Mouse (Mus musculus) adrenal gland, postnatal 10 days (tissue): ENCODE measurements around the gene Phf24. TPM values are rescaled to one million over a fixed set of nuclear protein-coding genes. Genes with fewer than 3 reads are reported as not detected.

Source experiments
- DNase-seq: peaks from one replicate; pipeline ENCODE4 v3.0.0; 2021; ENCODE audit warnings: mixed read lengths
- total RNA-seq, 2 experiments: library from RNA; stranded (reverse); gene quantifications; 2 replicates each; pipeline ENCODE4 v1.2.3; 2021

Gene Phf24
- total RNA-seq, 2 experiments from 2014 or later, result 2.4 to 6.3 TPM

DNA sequence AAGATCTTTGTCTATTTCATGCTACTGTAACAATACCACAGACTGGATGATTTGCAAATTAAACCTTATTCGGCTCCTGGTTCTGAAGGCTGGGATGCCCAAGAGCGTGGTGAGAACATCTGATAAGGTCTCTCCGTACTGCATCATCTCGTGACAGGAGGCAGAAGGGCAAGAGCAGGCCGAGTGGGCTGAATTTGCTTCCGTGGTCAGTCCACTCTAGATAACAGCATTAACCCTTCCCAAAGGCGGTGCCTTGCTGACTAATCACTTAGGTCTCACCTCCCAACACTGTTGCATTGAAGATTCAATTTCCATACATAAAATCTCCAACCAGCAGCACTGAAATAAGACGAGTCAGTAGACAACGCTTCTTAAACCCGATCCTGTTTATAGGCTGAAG lies 3.1 kb upstream of the Phf24 start:
- DNase-seq, result no peak

DNA sequence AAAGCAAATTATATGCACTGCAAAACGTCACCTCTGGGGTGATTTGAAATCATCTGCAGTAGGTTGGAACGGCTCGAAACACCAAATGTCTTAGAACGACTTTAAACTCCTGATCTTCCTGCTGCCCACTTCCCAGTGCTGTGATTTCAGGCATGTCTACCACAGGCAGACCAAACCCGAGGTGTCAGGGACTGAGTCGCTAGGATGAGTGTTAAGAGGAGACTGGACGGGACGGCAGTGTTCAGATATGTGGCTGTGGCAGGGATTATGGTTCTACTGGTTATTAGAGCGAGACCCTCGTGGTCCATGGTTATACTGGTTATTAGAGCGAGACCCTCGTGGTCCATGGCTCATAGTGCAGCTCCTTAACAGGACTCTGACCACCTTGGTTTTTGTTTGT lies 1.1 kb upstream of the Phf24 start:
- no peak for DNase-seq

DNA sequence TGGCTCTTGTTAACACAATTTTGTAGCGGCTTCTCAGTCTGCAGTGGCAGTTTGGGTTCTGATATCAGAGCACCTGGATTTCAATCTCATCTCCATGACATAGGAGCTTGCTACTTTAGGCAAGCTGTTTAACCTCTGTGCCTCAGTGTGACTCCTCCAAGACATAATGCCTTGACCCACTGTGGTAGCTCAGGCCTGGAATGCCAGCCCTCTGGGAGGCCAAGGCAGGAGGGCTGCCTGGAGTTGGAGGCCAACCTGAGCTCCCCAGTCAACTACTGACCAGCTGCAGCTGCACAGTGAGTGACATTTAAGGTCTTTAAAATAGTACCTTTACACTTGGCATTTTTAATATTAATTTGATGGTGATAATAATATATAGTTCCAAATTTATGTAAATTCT lies 494 bp upstream of the Phf24 start:
- no peak for DNase-seq

DNA sequence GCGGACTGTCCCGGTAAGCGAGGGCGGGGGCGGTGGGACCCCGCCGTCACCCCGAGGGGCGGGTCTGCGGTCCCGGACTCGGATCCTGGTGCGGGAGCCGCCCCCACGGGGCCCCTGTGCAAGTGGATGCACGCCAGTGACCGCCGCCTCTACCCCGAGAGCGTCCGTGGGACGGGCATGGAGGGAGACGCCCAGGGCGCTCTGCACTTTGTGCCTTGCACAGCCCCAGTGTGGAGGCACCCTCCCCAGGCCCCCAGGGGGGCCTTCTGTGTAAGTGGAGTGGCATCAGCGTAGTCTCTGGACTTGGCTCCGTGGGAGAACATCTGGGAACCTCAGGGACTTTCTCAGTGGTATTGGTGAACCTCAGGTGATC lies 928 bp downstream of the Phf24 start:
- no peak for DNase-seq

DNA sequence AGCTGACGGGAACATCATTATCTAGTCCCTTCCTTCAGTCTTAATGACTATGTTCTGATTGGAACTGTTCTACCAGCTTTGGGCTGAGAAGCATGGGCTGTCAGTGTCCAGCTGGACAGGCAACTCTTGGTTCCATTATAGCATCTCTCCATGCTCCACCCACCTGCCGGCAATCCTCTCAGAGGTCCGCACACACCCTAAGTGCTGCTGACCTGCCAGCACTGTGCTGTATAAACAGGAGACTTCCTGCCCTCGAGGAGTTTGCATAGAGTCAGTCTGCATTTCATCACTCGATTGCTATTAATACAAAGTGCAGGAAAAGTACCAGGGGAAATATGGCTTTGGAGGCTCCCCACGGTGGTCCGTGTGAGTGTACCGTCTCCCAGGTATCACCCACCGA lies 4.3 kb downstream of the Phf24 start:
- no peak for DNase-seq

DNA sequence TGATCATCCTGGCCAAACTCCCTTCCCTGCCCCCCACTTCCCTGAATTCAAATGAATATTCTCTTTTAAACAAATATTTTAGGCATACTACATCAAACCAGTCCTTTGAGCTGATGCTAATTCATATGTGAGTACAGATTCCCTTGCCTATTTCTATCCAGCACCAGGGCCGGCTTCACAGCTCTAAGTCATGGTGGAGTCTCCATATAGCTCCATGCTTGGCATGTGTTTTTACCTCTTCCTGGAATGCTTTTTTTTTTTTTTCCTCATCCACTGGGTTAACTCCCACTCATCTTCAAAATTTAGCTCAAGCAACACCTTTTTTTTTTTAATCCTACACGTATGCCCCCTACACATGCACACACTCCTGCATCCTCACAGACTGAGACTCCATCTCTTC lies 5.1 kb downstream of the Phf24 start:
- DNase-seq, result no peak

DNA sequence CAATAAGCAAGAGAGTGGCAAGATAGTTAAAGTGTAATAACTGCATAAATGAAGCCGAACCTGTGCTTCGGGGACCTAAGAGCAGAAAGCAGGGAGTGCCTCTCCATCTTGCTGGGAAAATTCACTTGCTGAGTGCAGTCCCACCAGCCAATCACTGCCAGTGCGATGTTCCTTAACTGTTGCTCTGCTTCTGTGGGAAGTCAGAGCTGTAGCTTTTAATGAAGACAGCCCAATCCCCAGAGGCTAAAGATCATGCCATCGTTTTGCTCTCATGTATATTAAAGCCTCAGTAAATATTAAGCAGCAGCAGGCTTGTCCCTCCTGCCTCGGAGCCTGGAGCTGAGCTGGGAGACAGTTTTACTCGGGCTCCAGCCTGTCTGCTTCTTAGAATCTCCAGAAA lies 5.6 kb downstream of the Phf24 start:
- no peak for DNase-seq

DNA sequence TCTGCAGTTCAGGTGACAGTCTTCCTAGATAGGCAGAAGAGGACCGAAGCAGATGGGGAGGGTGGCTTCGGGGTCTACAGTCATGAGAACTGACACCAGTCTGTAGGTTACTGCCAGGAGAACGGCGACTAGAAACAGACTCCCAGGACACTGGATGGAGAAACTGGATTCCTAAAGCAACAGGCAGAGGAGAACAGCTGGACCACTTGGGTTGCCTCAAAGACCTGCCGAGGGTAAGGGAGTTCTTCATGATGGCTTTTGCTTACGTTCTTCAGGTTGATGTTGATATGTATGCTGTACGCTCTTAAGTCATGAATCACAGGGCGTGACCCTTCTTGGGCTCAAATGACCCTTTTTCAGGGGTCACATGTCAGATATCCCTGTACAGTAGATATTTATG lies 6.0 kb downstream of the Phf24 start:
- DNase-seq, result no peak

DNA sequence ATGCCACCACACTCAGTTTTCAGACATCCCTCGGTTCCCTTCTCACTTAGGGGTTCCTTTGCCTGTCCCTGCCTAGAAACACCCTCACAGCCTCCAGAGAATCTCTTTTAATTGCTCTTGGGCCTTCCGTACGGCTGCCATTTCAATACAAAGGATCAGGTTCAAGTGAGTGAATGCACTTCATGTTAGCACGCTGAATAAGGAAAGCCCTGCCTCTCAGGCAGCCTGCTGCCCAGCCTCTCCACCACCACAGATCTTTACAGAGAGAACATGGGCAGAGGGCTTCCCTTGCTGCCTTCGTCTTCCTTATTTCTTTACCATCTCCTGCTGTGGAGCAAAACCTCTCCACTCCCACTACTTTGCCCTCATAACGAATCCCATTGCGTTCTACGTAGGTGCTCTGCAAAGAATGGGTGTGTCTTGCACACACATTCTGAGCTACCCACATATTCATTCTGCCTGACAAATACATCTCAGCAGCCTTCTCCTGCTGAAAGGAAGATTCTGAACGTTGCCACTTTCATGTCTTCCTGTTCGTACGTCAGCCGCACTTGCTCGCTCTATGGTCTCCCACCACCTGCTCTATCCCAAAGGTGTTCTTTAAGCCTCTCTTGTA lies 7.7 kb downstream of the Phf24 start:
- DNase-seq, result no peak

DNA sequence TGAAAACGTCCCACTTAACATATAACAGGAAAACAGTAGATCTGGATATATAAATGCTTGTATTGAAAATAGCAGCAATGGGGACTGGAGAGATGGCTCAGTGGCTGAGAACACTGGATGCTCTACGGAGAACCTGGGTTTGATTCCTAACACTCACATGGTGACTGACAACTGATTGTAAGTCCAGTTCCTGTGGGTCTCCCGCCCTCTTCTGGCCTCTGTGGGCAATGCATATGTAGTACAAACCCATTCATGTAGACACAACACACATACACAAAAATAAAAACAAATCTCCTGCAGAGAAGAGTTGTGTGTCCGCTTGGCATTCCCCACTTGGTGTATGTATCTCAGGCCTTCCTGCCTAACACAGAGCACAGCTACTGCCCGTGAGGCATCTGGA lies 11.7 kb downstream of the Phf24 start:
- DNase-seq, result no peak

DNA sequence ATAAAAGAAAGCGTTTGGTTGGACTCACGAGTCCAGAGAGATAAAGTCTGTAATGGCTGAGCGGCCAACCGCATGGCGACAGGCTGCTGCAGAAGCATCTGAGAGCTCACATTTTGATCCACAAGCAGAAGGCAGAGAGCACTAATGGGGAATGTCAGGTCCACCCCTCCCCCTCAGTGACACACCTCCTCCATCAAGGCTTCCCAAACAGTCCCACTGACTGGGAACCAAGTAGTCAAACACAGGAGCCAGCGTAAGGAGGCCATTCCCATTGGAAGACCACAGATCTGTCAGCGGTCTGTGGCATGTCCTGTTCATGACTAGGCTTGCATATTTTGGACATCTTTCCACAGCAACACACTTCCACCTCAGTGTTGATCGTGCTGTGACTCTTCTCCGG lies 12.5 kb downstream of the Phf24 start:
- no peak for DNase-seq

DNA sequence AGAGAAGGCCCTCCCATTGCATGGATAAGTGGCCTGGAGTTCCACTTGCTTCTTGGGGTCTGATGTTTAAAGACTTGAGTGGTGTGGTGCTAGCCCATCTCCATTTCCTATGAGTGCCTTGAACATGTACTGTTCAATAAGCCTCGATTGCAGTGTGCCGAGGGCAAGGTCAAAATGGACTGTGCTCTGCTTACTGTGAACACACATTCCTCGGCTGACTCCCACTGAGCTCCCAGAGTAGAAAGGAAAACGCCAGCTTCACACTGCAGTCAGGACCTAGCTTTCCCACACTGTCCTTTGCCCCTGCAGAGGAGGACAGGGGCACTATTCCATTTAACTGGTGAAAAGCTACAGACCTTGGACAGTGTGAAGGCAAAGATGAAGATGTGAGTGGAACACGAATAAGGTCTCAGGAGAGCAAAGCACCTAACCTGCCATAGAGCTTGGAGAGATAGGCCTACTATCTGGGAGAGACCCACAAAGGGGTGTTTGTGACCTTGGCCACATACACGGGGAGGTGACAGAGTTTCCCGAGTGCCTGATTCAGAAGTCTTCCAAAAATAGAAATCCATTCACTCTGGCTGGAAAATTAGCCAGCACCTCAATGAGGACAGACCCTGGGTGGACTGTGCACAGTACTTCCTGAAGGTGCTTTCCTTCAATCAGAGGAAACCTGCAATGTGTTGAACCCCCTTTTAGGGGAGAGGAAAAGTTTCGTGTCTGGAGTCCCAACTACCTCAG lies 15.9 kb downstream of the Phf24 start:
- DNase-seq, result no peak

DNA sequence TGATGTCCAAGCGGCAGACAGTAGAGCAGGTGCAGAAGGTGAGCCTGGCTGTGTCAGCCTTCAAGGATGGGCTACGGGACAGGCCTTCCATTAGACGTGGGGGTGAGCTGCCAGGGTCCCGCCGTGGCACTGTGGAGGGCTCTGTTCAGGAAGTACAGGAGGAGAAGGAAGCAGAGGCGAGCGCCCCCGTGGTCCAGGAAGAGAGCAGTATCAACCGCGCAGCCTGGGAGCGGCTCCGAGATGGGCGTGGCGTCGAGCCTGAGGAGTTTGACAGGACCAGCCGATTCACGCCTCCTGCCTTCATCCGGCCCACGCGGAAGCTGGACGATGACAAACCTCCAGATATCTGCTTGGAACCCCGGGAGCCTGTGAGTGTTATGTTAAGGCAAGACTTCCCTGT lies 17.2 kb downstream of the Phf24 start:
- DNase-seq, result peak; percentile 72

DNA sequence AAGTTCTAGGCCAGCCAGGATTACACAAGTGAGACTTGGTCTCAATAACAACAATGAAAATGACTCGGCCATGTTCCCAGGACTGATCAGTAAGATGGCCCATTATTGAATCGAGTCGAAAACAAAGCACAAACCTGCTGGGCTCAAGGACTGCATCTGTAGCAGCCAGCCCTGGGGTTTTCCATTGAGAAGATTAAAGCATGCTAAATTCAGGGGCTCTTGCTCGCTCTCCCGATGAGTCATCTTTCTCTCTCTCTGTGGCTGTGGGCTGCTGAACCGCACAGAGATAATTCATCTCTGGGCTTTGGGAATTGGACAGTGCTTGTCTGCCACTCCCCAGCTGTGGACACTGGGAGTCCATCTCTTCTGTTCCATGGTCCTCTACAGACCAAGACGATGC lies 24.9 kb downstream of the Phf24 start:
- no peak for DNase-seq

DNA sequence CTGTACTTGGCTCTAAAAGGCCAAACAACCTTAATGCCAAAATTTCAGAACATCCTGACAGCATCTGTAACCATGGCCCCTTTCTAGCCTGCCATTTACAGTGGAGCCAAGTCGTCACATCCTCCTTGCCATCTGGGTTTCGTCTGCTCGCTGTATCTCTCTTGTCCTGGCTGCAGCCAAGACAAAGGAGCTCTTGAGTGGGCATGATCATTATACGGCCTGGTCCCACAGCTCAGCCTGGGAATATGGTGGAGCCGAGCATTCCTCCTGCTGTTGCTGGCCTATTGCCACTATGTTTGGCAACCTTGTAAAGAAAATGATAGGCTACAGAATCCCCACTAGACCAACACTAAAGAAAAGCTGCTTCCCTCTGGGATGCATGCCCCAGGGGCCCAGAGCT lies 26.9 kb downstream of the Phf24 start:
- no peak for DNase-seq

DNA sequence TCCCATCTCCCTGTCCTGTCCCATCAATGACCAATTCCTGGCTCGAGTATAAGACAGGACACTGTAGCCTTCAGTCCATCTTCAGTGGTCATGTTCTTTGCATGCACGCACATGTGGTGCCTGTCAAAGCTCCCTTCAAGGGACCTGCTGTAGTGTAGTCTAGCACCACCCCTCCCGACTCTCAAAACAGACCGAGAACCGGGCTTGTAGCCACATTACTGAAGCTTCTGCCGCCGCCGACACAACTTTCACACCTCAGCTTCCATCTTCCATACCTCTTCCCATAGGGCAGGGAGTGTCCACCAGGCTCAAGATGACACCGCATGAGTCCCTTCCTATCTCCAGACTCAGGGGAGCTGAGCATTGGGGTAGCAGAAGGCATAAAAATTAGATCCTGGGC lies 27.7 kb downstream of the Phf24 start:
- no peak for DNase-seq

DNA sequence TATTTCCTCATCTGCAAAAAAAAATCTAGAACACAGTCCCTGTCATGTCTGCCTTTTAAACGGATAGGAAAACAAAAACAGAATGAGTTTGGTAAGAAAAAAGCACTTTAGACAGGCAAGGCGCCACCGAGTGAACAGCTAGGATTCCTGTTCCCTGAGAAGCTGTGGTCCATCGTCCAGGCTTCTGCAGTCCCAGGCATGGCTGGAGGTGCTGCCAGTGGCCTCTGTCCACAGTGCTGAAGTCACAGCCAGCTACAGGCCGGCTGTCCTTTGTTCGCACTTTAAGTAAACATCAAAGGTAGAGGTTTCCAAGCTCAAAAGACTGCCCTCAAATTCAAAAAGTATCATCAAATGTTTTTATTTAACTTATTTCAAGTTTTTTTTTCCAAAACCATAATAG lies 28.6 kb downstream of the Phf24 start:
- DNase-seq, result peak; percentile 72

DNA sequence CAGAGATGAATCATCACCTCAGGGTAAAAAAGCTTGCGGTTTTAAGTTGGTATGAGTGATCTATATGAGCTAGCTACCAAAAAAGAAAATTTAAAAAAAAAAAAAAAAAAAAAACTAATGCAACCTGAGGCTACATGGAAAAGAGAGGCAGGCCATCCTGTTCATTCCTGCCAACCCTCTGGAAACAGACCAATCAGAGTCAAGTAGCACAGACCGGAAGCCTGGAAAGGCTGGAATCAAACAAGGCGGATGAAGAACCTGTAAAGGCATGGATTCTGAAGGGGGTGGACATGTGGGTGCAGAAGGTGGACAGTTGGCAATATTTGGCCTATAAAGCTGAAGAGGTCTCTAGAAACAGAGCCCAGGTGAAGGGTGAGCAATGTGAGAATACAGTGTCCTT lies 29.0 kb downstream of the Phf24 start:
- no peak for DNase-seq

DNA sequence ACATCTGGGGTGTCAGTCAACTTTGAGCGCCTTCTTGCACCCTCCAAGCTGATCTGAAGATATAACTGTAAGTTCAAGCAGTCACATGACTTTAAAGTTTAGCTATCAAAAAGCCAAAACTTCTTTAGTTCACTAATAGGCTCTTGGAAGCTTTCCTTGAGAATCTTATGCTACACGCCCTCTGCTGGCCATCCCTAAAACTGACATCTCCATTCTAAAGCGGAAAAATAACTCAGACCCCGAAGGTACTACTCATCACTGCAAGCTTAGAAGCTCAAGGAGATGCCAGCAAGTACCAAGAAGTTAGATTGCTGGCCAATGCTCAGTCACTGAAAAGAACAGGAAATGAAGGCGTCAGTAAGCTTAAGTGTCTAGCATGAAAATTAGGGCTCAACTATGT lies 29.5 kb downstream of the Phf24 start:
- peak; percentile 62 for DNase-seq

DNA sequence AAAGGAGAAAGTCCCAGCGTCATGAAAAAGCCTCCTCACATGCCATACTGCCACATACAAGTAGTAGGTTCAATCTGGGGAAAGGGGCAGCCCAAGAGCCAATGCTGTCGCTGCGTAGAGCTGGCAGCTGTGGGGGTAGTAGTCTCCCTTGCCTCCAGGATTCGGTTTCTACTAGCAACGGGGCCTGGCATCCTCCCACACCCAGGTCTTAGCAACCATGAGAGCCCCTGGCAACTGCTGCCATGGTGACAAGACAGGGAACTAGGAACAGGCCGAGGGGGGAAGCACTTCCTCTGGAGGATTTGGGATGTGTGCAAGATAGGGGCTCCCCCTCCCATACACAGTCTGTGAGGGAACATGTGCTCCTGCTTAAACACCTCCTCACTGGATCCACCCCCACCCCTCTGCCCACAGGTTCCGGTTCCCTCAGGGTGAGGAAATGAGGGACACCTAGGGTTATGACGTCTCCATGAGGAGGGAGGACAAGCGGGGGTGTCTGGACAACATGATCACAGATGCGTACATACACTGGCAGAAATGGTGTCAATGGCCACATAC lies 30.4 kb downstream of the Phf24 start:
- DNase-seq, result no peak

DNA sequence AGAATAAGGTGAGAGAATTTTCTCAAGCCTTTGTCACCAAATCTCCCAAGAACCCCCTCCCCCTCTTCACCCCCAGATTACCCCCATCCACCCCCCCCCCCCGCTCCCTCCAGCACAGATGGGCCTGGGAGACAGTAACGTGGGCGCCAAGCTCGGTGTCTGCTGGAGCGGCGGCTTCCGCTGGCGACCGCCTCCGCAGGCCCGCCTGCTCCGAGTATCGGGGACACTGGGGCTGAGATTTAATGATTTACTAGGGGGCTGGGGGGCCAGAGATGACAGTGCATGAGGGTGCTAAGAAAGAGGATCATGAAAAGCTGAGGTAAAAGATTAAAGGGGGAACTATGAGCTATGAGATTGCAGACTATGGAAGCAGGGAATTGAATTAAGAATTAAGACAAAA lies 32.1 kb downstream of the Phf24 start:
- no peak for DNase-seq

DNA sequence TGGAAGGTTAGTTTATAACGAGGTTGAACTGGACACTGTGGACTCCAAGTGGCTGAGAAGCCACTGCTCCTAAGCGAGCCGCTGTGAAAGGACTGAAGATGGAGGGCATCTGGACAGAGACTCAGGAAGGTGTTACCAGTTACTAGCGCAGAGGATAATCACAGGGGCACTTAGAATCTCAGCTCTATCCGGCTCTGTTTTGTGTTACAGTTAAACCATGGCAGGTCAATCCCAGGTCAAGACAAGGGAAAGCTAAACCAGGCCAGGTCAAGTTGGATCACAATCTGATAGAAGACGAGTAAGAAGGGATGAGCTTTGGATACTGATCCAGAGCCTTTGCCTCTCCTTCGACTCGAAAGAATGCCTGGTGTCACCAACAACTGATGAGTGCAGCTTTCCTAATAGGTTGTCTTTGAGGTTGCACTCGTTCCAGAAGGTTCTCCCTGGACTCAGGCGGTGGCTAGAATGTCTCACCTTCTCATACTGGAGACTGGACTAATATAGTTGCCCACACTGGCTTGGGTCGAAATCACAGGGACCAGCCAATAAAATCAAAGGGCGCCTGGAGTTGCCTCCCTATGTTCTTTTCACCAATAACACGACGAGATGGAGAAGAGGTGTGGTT lies 32.7 kb downstream of the Phf24 start:
- DNase-seq, result no peak

DNA sequence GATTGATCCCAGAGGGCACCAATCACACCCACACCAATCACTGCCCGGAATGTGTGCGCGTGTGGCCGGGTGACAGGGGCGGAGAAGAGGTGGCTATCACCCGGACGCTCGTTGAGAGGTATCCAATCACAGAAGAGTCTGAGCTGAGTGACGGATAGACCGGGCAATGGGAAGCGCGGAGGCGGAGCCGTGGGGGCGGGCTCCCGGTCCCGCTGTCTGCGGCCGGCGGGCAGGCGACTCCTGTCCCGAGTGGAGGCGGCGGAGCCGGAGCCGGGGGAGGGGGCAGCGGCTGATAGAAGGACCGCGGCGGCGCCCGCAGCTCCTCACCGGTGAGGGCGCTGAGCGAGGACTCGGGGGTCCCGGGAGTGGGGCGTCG lies 33.2 kb downstream of the Phf24 start, which contains the start of gene Dnajb5:
TSS of gene Dnajb5 (plus strand) at position 139 of the 376 bp plus-strand sequence.
- DNase-seq, result peak; percentile 99
